Mouse (Mus musculus) spleen, adult 2 months (tissue): ENCODE results near the gene Cd44. TPM values are rescaled to one million over a fixed set of nuclear protein-coding genes. Genes with fewer than 3 reads are reported as not detected.

Source experiments
- DNase-seq, 2 experiments: peaks; one replicate each; pipeline versions ENCODE4 v3.0.0 to v3.0.0-alpha.2; 2012 to 2021; ENCODE audit warnings: low spot score in 2 of 2, low read depth in 1 of 2
- H3K27ac ChIP-seq: fragments of 200-500 bp; 2 replicates; pipeline ENCODE4 v1.5.1; 2012; ENCODE audit warnings: low read length, inconsistent platforms; ENCODE audit not compliant: insufficient read depth
- H3K27me3 ChIP-seq: fragments of 200-500 bp; 2 replicates; pipeline ENCODE4 v1.6.1; 2012; ENCODE audit warnings: mild to moderate bottlenecking, moderate library complexity, low read length, inconsistent platforms; ENCODE audit not compliant: control insufficient read depth, insufficient read depth
- H3K36me3 ChIP-seq: fragments of 200-500 bp; 2 replicates; pipeline ENCODE4 v1.6.1; 2012; ENCODE audit warnings: mild to moderate bottlenecking, low read length, inconsistent platforms; ENCODE audit not compliant: control insufficient read depth, insufficient read depth
- H3K4me1 ChIP-seq: fragments of 200-500 bp; 2 replicates; pipeline ENCODE4 v1.6.1; 2011; ENCODE audit warnings: inconsistent platforms; ENCODE audit not compliant: control insufficient read depth, insufficient read depth, insufficient read length
- H3K4me3 ChIP-seq: fragments of 200-500 bp; 2 replicates; pipeline ENCODE4 v1.5.1; 2011; ENCODE audit warnings: mild to moderate bottlenecking, inconsistent platforms; ENCODE audit not compliant: insufficient read depth, insufficient read length; ENCODE audit errors: extremely low read depth
- CTCF ChIP-seq: fragments of 200-500 bp; IDR thresholded peaks from 2 replicates; pipeline ENCODE4 v1.5.1; 2011; ENCODE audit warnings: mild to moderate bottlenecking, inconsistent platforms; ENCODE audit not compliant: insufficient read depth, insufficient read length, insufficient replicate concordance; ENCODE audit errors: extremely low read depth
- POLR2A ChIP-seq: fragments of 200-500 bp; IDR thresholded peaks from 2 replicates; pipeline ENCODE4 v1.6.1; 2011; ENCODE audit warnings: low read depth, low read length, inconsistent platforms
- WGBS: fragments of 180-500 bp; shearing (Covaris S2); methylation state at CpG from one replicate; pipeline ENCODE4 v1.1.7; 2018; 5-methylcytosine and 5-hydroxymethylcytosine counted together
- polyA plus RNA-seq: library from polyadenylated mRNA; depleted of rRNA; stranded (reverse); fragments of >200 nt; gene quantifications from 2 replicates; pipeline ENCODE4 v1.2.3, GENCODE M21; 2012; rRNA removed

Gene Cd44
- polyA plus RNA-seq, 1 experiment, result 35.3 TPM

DNA sequence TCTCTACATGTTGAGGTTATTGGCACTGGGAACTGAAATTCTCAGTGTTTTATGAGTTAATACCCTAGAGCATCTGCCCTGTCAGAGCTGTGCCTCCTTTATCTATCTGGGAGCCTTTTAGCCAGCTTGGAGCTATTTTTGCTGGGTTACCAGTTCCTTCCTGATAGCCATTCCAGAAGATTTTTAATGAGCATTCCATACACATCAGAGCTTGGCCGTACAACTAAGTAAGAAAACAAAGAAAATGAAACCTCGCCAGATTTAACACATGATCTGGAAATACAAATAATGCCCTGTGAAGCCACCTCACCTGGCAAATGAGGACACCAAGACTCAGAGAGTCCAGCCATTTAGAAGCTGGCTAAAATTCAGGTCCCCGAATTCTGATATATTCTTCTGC is 138.3 kb downstream of the Cd44 start:
- H3K4me3 ChIP-seq, result no peak overlapping the region
- H3K27ac ChIP-seq, result no peak overlapping the region
- 84% methylated on average over 3 of the region's 3 CpGs for WGBS
- DNase-seq, result no peak
- no peaks in the 10 kb centered on the region for H3K4me1 ChIP-seq
- TF ChIP-seq POLR2A (no peak), CTCF (no peak)
- H3K36me3 ChIP-seq, result no peaks in the 10 kb centered on the region
- H3K27me3 ChIP-seq, result no peaks in the 10 kb centered on the region

Other genes with a start within 250 kb of the Cd44 start
- gene Slc1a2, start 243.0 kb downstream of the Cd44 start, polyA plus RNA-seq, result 2.5 and 3.1 TPM in 2 replicates
- 4.7 and 5.1 TPM in 2 replicates for gene Pdhx, start 171.8 kb upstream of the Cd44 start, polyA plus RNA-seq
- gene Apip, start 172.0 kb upstream of the Cd44 start, polyA plus RNA-seq, result 7.1 and 7.4 TPM in 2 replicates